Mouse (Mus musculus) lung, embryonic 14.5 days (tissue): ENCODE measurements around the gene Rbms1. TPM values are rescaled to one million over a fixed set of nuclear protein-coding genes. Genes with fewer than 3 reads are reported as not detected.
A peak's percentile ranks its signal among the peaks of the same experiment; 100 is the strongest.

Experiments
- ATAC-seq: fragments of 200-750 bp; cut with Nextera tagmentation; 2 replicates; pipeline ENCODE4 v1.8.0; 2017; ENCODE audit warnings: mild to moderate bottlenecking, moderate TSS enrichment, moderate library complexity; ENCODE audit not compliant: insufficient read depth
- DNase-seq: peaks from one replicate; pipeline ENCODE4 v3.0.0-alpha.2; 2015
- H3K27ac ChIP-seq: fragments of 300-500 bp; sonication (generic); 2 replicates; pipeline ENCODE4 v1.5.1; 2014; ENCODE audit warnings: low read depth, mild to moderate bottlenecking, moderate library complexity
- H3K27me3 ChIP-seq: fragments of 300-500 bp; sonication (generic); 2 replicates; pipeline ENCODE4 v1.6.1; 2014; ENCODE audit warnings: low read length, control low read depth; ENCODE audit not compliant: insufficient read depth
- H3K36me3 ChIP-seq: fragments of 300-500 bp; sonication (generic); 2 replicates; pipeline ENCODE4 v1.6.1; 2014; ENCODE audit warnings: control low read depth; ENCODE audit not compliant: insufficient read depth
- H3K4me1 ChIP-seq: fragments of 300-500 bp; sonication (generic); 2 replicates; pipeline ENCODE4 v1.6.1; 2014; ENCODE audit warnings: antibody characterized with exemption, control low read depth; ENCODE audit not compliant: insufficient read depth
- H3K4me2 ChIP-seq: fragments of 300-500 bp; sonication (generic); 2 replicates; pipeline ENCODE4 v1.6.1; 2014; ENCODE audit warnings: mild to moderate bottlenecking
- H3K4me3 ChIP-seq: fragments of 300-500 bp; sonication (generic); 2 replicates; pipeline ENCODE4 v1.5.1; 2014; ENCODE audit warnings: low read depth, low read length
- H3K9ac ChIP-seq: fragments of 300-500 bp; sonication (generic); 2 replicates; pipeline ENCODE4 v1.6.1; 2014
- H3K9me3 ChIP-seq: fragments of 300-500 bp; sonication (generic); 2 replicates; pipeline ENCODE4 v1.6.1; 2016; ENCODE audit warnings: low read depth, low read length, control low read depth
- CTCF ChIP-seq: IDR thresholded peaks from 2 replicates; pipeline ENCODE4 v1.5.1; 2016; ENCODE audit warnings: antibody characterized with exemption, low read depth
- WGBS: fragments of 180-500 bp; shearing (Covaris S2); extraction: QIAGEN DNeasy Blood & Tissue Kit; methylation state at CpG from one replicate; pipeline ENCODE4 v1.1.7; 2014; 5-methylcytosine and 5-hydroxymethylcytosine counted together
- polyA plus RNA-seq: library from polyadenylated mRNA; unstranded; fragments of >200 nt; fragmentation: Nextera tagmentation; extraction: Ambion mirVana; gene quantifications from 2 replicates; pipeline ENCODE4 v1.2.1, GENCODE M21; 2014

Gene Rbms1
- polyA plus RNA-seq, 1 experiment from 2014 or later: 136 TPM

GRCm38 (mm10) chr2:60724660-60725059, 238.3 kb downstream of the Rbms1 start:
- no peaks in the 10 kb centered on the region for H3K36me3 ChIP-seq
- no peak overlapping the region for H3K27ac ChIP-seq
- H3K27me3 ChIP-seq: no peaks in the 10 kb centered on the region
- no peak for ATAC-seq
- H3K4me3 ChIP-seq: no peak overlapping the region
- H3K9ac ChIP-seq: no peak overlapping the region
- no peak overlapping the region for H3K4me2 ChIP-seq
- TF ChIP-seq CTCF: no peak
- peaks cover 12% of the 10 kb centered on the region for H3K4me1 ChIP-seq
- DNase-seq: no peak
- H3K9me3 ChIP-seq: no peaks in the 10 kb centered on the region
- 80% methylated on average over 2 of the region's 2 CpGs for WGBS

DNA sequence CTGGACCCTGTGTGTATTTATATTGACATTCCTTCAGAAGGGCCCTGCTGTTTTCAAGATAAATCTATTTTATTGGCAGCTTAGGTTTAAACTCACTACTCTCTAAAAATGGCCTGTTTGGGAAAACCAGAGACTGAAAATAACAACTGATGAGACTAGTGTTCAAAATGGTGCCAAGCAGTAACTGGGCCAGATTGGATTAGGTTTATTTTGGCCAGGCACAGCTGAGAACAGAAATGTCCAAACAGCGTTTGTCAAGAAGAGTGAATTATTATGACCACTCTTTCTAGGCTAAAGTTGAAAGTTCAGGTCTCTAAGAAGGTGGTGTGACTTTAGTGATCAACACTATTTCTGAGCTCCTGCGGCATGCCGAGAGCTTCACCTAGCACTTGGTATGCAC, 240.0 kb downstream of the Rbms1 start:
- Histone ChIP-seq H3K4me2 (no peak overlapping the region), H3K36me3 (no peaks in the 10 kb centered on the region), H3K27me3 (no peaks in the 10 kb centered on the region), H3K9ac (no peak overlapping the region), H3K4me3 (no peak overlapping the region), H3K9me3 (no peaks in the 10 kb centered on the region), H3K27ac (no peak overlapping the region), H3K4me1 (0 out of 2 replicates have a peak, but pooled peaks cover 6% of the 10 kb centered on the region)
- WGBS: 73% methylated on average over 3 of the region's 3 CpGs
- DNase-seq: no peak
- ATAC-seq: no peak
- no peak for TF ChIP-seq CTCF

GRCm38 (mm10) chr2:60722514-60722913, 240.5 kb downstream of the Rbms1 start, which contains the start of gene Itgb6:
Itgb6 (minus strand) TSS chr2:60722643.
- WGBS: 57% methylated on average over 14 of the region's 14 CpGs
- H3K4me1 ChIP-seq: 0 out of 2 replicates have a peak, but pooled peaks cover 6% of the 10 kb centered on the region
- ATAC-seq: peak; percentile 57
- H3K9me3 ChIP-seq: no peaks in the 10 kb centered on the region
- TF ChIP-seq CTCF: no peak
- H3K4me3 ChIP-seq: no peak within 1 kb of the TSS
- no peaks in the 10 kb centered on the region for H3K27me3 ChIP-seq
- no peak within 1 kb of the TSS for H3K27ac ChIP-seq
- DNase-seq: peak; percentile 42
- no peak within 1 kb of the TSS for H3K9ac ChIP-seq
- peak within 1 kb of the TSS; percentile 12; the same call in 1 of the 2 replicates for H3K4me2 ChIP-seq
- no peaks in the 10 kb centered on the region for H3K36me3 ChIP-seq

DNA sequence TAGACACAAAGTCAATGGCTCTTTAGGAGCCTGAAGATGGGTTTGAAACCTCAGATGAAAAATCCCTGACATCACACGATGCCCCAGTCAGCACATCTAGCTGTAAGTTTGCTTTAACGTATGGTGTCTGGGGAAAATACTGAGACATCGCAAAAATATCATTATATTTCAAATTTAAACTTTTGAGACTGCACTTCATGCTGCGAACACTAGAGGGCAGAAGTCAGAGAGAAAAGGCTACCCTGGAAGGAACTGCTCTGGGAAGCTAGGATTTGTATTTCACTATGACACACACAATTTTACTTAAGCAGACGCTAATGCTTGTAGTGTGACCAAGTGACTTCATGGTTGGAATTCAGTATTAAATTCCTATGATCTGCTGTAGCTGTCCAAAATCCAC, 242.1 kb downstream of the Rbms1 start:
- H3K4me1 ChIP-seq: 0 out of 2 replicates have a peak, but pooled peaks cover 6% of the 10 kb centered on the region
- no peaks in the 10 kb centered on the region for H3K27me3 ChIP-seq
- no peak overlapping the region for H3K27ac ChIP-seq
- DNase-seq: peak; percentile 78
- H3K36me3 ChIP-seq: no peaks in the 10 kb centered on the region
- H3K9me3 ChIP-seq: no peaks in the 10 kb centered on the region
- TF ChIP-seq CTCF: peak; percentile 84
- ATAC-seq: no peak
- no peak overlapping the region for H3K4me2 ChIP-seq
- no peak overlapping the region for H3K9ac ChIP-seq
- H3K4me3 ChIP-seq: no peak overlapping the region
- WGBS: 18% methylated on average over 5 of the region's 5 CpGs

DNA sequence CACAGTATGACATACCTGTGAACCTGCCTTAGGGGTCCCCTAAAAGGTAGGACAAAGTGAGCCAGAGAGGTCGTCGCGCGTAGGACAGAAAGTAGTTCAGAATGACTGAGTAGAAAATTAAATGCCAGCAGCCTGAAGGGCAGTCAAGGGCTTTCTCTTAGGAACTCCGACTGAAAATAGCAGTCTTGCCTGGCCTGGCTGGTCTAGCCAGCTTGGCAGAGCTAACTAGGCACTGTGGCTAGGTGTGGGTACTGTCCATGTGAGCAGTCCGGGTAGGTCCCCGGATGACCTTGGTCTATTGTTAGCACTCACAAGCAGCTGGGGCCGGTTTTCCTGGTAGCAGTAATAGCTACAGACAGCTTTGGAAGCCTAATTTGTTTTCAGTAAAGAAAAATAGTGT, 242.8 kb downstream of the Rbms1 start:
- Histone ChIP-seq H3K9ac (no peak overlapping the region), H3K4me2 (no peak overlapping the region), H3K4me3 (no peak overlapping the region), H3K36me3 (no peaks in the 10 kb centered on the region), H3K27ac (peak overlapping the region; percentile 60), H3K4me1 (peaks cover 9% of the 10 kb centered on the region; the same call in 1 of the 2 replicates), H3K27me3 (no peaks in the 10 kb centered on the region), H3K9me3 (no peaks in the 10 kb centered on the region)
- no peak for ATAC-seq
- TF ChIP-seq CTCF: no peak
- WGBS: 58% methylated on average over 8 of the region's 8 CpGs
- DNase-seq: no peak

GRCm38 (mm10) chr2:60717348-60717747, 245.6 kb downstream of the Rbms1 start:
- ATAC-seq (peak; percentile 18; the same call in 1 of the 2 replicates), DNase-seq (peak; percentile 74)
- Histone ChIP-seq H3K4me1 (peaks cover 18% of the 10 kb centered on the region), H3K27ac (peak overlapping the region; percentile 12; the same call in 1 of the 2 replicates), H3K27me3 (no peaks in the 10 kb centered on the region), H3K9ac (no peak overlapping the region), H3K36me3 (no peaks in the 10 kb centered on the region), H3K9me3 (no peaks in the 10 kb centered on the region), H3K4me2 (peak overlapping the region; percentile 40), H3K4me3 (no peak overlapping the region)
- no peak for TF ChIP-seq CTCF
- WGBS: 34% methylated on average over 13 of the region's 13 CpGs

DNA sequence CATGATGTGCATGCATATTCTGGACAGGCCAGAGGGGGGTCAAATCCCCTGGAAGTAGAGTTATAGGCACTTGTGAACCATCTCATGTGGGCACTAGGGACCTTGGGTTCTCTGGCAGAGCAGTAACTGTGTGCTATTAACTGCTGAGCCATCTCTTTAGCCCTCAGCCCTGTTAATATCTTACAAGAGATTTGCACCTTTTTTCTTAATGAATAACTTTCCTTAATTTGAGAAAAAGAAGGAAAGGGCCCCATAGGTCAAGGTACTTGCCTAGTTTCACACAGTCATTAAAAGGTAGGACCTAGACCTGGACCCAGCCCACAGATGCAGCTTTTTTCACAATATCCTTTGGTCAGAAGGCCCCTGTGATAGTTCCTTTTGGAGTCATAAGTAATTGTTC, 246.4 kb downstream of the Rbms1 start:
- peaks cover 18% of the 10 kb centered on the region for H3K4me1 ChIP-seq
- ATAC-seq (no peak), DNase-seq (no peak)
- no peaks in the 10 kb centered on the region for H3K36me3 ChIP-seq
- no peak overlapping the region for H3K27ac ChIP-seq
- H3K9ac ChIP-seq: no peak overlapping the region
- no peak overlapping the region for H3K4me2 ChIP-seq
- H3K27me3 ChIP-seq: no peaks in the 10 kb centered on the region
- TF ChIP-seq CTCF: no peak
- no peak overlapping the region for H3K4me3 ChIP-seq
- H3K9me3 ChIP-seq: no peaks in the 10 kb centered on the region
